Mouse (Mus musculus) olfactory bulb, adult 2 months (tissue): Measurements from ENCODE around the gene Lpcat2. TPM values are rescaled to one million over a fixed set of nuclear protein-coding genes. Genes with fewer than 3 reads are reported as not detected.

Experiments used
- H3K27ac ChIP-seq: fragments of 200-500 bp; 2 replicates; pipeline ENCODE4 v1.5.1; 2012; ENCODE audit warnings: low read depth, low read length; ENCODE audit not compliant: insufficient read depth
- H3K4me1 ChIP-seq: fragments of 200-500 bp; 2 replicates; pipeline ENCODE4 v1.6.1; 2012; ENCODE audit warnings: low read length; ENCODE audit not compliant: control insufficient read depth, insufficient read depth
- H3K4me3 ChIP-seq: fragments of 200-500 bp; 2 replicates; pipeline ENCODE4 v1.5.1; 2012; ENCODE audit warnings: mild to moderate bottlenecking, low read depth, low read length, moderate library complexity; ENCODE audit not compliant: insufficient read depth
- CTCF ChIP-seq: fragments of 200-500 bp; IDR thresholded peaks from 2 replicates; pipeline ENCODE4 v1.5.1; 2012; ENCODE audit warnings: low read depth, mild to moderate bottlenecking, low read length, moderate library complexity; ENCODE audit not compliant: insufficient read depth
- POLR2A ChIP-seq: fragments of 200-500 bp; IDR thresholded peaks from 2 replicates; pipeline ENCODE4 v1.6.1; 2012; ENCODE audit warnings: mild to moderate bottlenecking, low read depth, low read length, moderate library complexity; ENCODE audit not compliant: insufficient read depth
- whole genome bisulfite sequencing: fragments of 180-500 bp; shearing (Covaris S2); methylation state at CpG from one replicate; pipeline ENCODE4 v1.1.7; 2018; 5-methylcytosine and 5-hydroxymethylcytosine counted together
- polyA plus RNA-seq: library from polyadenylated mRNA; stranded (reverse); fragments of >200 nt; gene quantifications from 2 replicates; pipeline ENCODE4 v1.2.4, GENCODE M21; 2012; ENCODE audit warnings: low replicate concordance; ENCODE audit not compliant: missing spikeins, insufficient read depth, insufficient read length

Lpcat2 gene
- polyA plus RNA-seq, 1 experiment: not detected

DNA sequence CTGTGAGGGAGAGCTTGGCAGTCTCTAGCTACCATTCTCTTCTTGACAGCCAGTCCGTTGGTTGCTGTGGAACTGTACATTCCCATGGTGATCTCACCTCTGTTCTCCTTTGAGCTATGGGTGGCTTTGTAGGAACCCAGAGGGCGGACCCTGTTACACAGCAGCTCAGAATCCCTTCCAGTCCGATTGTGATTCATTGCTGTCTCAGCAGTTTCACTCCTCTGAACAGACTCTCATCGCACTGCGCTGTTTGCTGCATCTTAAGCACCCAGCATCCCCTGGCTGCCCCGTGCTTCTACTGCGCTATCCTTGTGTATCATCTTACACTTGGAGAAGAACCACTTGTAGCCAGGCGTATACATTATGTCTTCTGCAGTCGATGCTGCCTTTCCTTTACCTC, 44.5 kb downstream of the Lpcat2 start:
- no peak for TF ChIP-seq POLR2A
- TF ChIP-seq CTCF: no peak
- 56% methylated on average over 9 of the region's 9 CpGs for WGBS
- H3K4me3 ChIP-seq: no peak overlapping the region
- no peak overlapping the region for H3K27ac ChIP-seq
- no peaks in the 10 kb centered on the region for H3K4me1 ChIP-seq

DNA sequence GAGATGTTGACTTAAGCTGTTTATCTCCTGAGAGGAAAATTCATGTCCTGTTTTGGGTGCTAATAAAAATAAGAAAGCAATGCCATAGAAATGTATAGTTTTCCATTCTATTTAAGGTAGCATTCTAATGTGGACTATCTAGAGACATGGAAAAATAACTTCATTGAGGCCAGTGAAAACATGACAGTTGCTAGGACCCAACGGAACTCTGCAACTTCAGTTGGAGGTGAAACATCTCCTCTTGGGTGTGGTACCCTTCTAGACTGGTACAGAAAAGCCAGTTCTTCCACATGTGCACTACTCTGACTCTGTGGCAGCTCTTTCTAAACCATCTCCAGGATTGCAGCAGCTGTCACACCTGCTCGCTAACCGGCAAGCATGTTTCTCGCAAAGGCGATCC, 46.0 kb downstream of the Lpcat2 start, which contains the start of gene Capns2:
TSS of gene Capns2 (plus strand) at position 301 of the 400 bp plus-strand sequence.
- Histone ChIP-seq H3K27ac (no peak within 1 kb of the TSS), H3K4me3 (no peak within 1 kb of the TSS), H3K4me1 (no peaks in the 10 kb centered on the region)
- TF ChIP-seq POLR2A: no peak
- TF ChIP-seq CTCF: no peak
- WGBS: 97% methylated on average over 5 of the region's 5 CpGs

- 57% methylated on average over 2 of the region's 2 CpGs for WGBS
- no peak for TF ChIP-seq CTCF
- no peak for TF ChIP-seq POLR2A
- Histone ChIP-seq H3K4me3 (no peak overlapping the region), H3K27ac (no peak overlapping the region), H3K4me1 (no peaks in the 10 kb centered on the region)
Measured at GRCm38 (mm10) chr8:92902981-92903380, 47.8 kb downstream of the Lpcat2 start.

- no peak overlapping the region for H3K4me3 ChIP-seq
- no peak overlapping the region for H3K27ac ChIP-seq
- H3K4me1 ChIP-seq: no peaks in the 10 kb centered on the region
- 70% methylated on average over 11 of the region's 11 CpGs for WGBS
- no peak for TF ChIP-seq CTCF
- TF ChIP-seq POLR2A: no peak
Measured at GRCm38 (mm10) chr8:92903488-92904135, 48.5 kb downstream of the Lpcat2 start.

DNA sequence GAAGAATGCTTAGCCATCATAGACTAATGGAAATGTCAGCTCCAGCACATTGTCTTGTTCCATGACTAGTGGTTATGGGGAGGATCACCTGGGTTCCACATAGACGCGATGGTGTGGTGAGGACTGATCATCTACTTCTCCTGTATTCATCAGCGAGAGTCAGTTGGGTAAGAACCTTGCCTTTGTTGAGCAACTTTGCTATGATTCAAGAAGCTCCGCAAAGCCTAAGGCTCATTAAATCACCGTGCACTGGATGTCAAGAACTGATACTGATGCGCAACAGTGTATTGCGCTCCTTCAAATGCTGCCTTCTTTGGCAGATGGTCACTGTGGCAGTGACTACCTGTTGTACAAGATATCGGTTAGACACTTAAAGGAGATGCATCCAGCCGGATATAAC, 51.4 kb downstream of the Lpcat2 start:
- 97% methylated on average over 9 of the region's 9 CpGs for WGBS
- no peak overlapping the region for H3K4me3 ChIP-seq
- no peaks in the 10 kb centered on the region for H3K4me1 ChIP-seq
- TF ChIP-seq CTCF: no peak
- no peak for TF ChIP-seq POLR2A
- H3K27ac ChIP-seq: no peak overlapping the region

GRCm38 (mm10) chr8:92908448-92908847, 53.3 kb downstream of the Lpcat2 start:
- whole genome bisulfite sequencing: 95% methylated on average over 2 of the region's 2 CpGs
- Histone ChIP-seq H3K4me1 (no peaks in the 10 kb centered on the region), H3K27ac (no peak overlapping the region), H3K4me3 (no peak overlapping the region)
- TF ChIP-seq CTCF (no peak), POLR2A (no peak)

DNA sequence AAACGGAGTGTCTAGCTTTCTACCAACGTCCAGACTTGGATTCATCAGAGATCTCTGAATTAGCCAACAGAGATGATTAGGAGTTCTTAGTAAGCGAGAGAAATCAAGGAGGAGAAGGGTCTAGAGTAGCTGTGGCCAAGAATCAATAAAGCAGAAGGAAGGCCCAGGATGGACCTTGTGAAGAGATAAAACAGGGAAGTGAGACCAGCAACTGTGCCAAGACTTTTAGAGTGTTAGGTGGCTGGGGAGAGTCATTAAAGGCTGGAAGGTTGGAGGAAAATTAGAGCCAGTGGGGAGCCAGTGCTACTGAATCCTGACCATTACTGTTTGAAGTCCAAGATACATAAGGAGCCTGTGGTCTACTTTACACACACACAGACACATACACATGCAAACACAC, 56.3 kb downstream of the Lpcat2 start:
- no peak overlapping the region for H3K27ac ChIP-seq
- WGBS: 75% methylated on average over 3 of the region's 3 CpGs
- H3K4me1 ChIP-seq: no peaks in the 10 kb centered on the region
- H3K4me3 ChIP-seq: no peak overlapping the region
- TF ChIP-seq CTCF (no peak), POLR2A (no peak)

DNA sequence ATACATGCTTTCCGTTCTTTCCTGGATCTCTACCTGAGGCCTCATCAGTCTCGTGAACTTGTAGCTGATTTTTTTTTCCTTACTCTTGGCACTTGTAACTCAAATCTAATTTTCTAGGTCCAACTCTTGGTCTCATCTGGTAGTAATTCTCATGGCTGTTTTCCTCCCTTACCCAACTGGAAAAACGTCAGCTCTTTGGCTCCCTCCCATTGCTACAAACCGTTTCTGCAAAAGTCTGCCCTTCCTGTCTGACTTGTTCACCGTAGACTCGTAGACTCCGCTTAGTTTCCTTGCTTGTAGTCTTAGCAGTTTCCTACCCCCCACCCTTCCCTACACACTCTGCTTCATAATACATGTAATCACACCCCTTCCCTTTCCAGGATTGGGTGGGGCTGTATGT, 58.3 kb downstream of the Lpcat2 start:
- Histone ChIP-seq H3K27ac (no peak overlapping the region), H3K4me1 (no peaks in the 10 kb centered on the region), H3K4me3 (no peak overlapping the region)
- WGBS: 83% methylated on average over 7 of the region's 7 CpGs
- no peak for TF ChIP-seq CTCF
- no peak for TF ChIP-seq POLR2A

- Histone ChIP-seq H3K27ac (no peak overlapping the region), H3K4me1 (no peaks in the 10 kb centered on the region), H3K4me3 (no peak overlapping the region)
- WGBS: 84% methylated on average over 3 of the region's 3 CpGs
- TF ChIP-seq POLR2A: no peak
- no peak for TF ChIP-seq CTCF
Measured at GRCm38 (mm10) chr8:92916082-92916481, 60.9 kb downstream of the Lpcat2 start.
